8 mouse cellular contexts compared by ENCODE assay signal in genomic region chr1:135631515-135631914, GRCm38 (mm10). TPM values are rescaled to one million over a fixed set of nuclear protein-coding genes. Genes with fewer than 3 reads are reported as not detected.
DNase-seq lines count a peak whose midpoint lies in the region; ATAC-seq lines count a peak whose summit lies in the region.

No protein-coding gene starts in this region.

- DNase-seq in left cerebral cortex, postnatal 25 days (ENCODE audit: low spot score in 2 of 2): peak; percentile 56 to 61
- no peak for DNase-seq in left cerebral cortex, adult 18-20 months (ENCODE audit: low spot score in 2 of 2)
- DNase-seq in adrenal gland, adult (ENCODE audit: inconsistent age in 2 of 2, low spot score in 1 of 2): peak; percentile 85 to 86
- DNase-seq in heart, adult 11 months: peak; percentile 99
- DNase-seq in kidney, adult 8-10 months: peak; percentile 86 to 88
- peak; percentile 91 for DNase-seq in lung, postnatal 14 days
- DNase-seq in spleen, postnatal 14 days (ENCODE audit: low spot score in 2 of 2): peak; percentile 15 to 21

- no peak for ATAC-seq in cerebellum, adult (ENCODE audit: insufficient number of reproducible peaks, low FRiP score, low TSS enrichment)

- intact Hi-C loops in left cerebral cortex, postnatal 25 days (cut with DNase I): no loop called here

RNA-seq across cellular contexts. Expression of gene Nav1, which starts 24.4 kb away (rescaled TPM):
- 10 to 100 TPM; 70.1 to 71.4 TPM for total RNA-seq in left cerebral cortex, postnatal 25 days (2021)
- total RNA-seq in left cerebral cortex, adult 18-20 months (2021): 10 to 100 TPM; 42.5 to 48.0 TPM

Comparison
In these comparisons a context has a peak if more than half of its experiments do, and no peak if none do; other contexts are left out.
1. DNase-seq: peak in left cerebral cortex, postnatal 25 days (2 of 2), adrenal gland, adult (2 of 2), heart, adult 11 months (single experiment), kidney, adult 8-10 months (2 of 2), lung, postnatal 14 days (single experiment) and spleen, postnatal 14 days (2 of 2); none in left cerebral cortex, adult 18-20 months (0 of 2).